Mouse (Mus musculus) midbrain, embryonic 11.5 days (tissue): ENCODE results near the gene Psmd9. TPM values are rescaled to one million over a fixed set of nuclear protein-coding genes. Genes with fewer than 3 reads are reported as not detected.

Experiments used
- ATAC-seq: fragments of 200-750 bp; cut with Nextera tagmentation; 2 replicates; pipeline ENCODE4 v1.8.0; 2017; ENCODE audit warnings: moderate TSS enrichment, moderate library complexity; ENCODE audit not compliant: low FRiP score
- DNase-seq: peaks from one replicate; pipeline ENCODE4 v3.0.0; 2015; ENCODE audit warnings: low spot score; ENCODE audit errors: missing footprints
- H3K27ac ChIP-seq: fragments of 300-500 bp; sonication (generic); 2 replicates; pipeline ENCODE4 v1.5.1; 2014; ENCODE audit warnings: low read depth, low read length
- H3K27me3 ChIP-seq: fragments of 300-500 bp; sonication (generic); 2 replicates; pipeline ENCODE4 v1.6.1; 2014; ENCODE audit warnings: mild to moderate bottlenecking, low read length, moderate library complexity, mixed read lengths; ENCODE audit not compliant: control insufficient read depth, insufficient read depth
- H3K36me3 ChIP-seq: fragments of 300-500 bp; sonication (generic); 2 replicates; pipeline ENCODE4 v1.6.1; 2014; ENCODE audit warnings: mild to moderate bottlenecking, low read length, moderate library complexity, mixed read lengths; ENCODE audit not compliant: control insufficient read depth, insufficient read depth
- H3K4me1 ChIP-seq: fragments of 300-500 bp; sonication (generic); 2 replicates; pipeline ENCODE4 v1.6.1; 2014; ENCODE audit warnings: low read length; ENCODE audit not compliant: control insufficient read depth, insufficient read depth
- H3K4me2 ChIP-seq: fragments of 300-500 bp; sonication (generic); 2 replicates; pipeline ENCODE4 v1.6.1; 2014; ENCODE audit warnings: mild to moderate bottlenecking, moderate library complexity
- H3K4me3 ChIP-seq: fragments of 300-500 bp; sonication (generic); 2 replicates; pipeline ENCODE4 v1.5.1; 2014; ENCODE audit warnings: low read depth, low read length
- H3K9ac ChIP-seq: fragments of 300-500 bp; sonication (generic); 2 replicates; pipeline ENCODE4 v1.6.1; 2014; ENCODE audit warnings: low read length
- H3K9me3 ChIP-seq: fragments of 300-500 bp; sonication (generic); 2 replicates; pipeline ENCODE4 v1.6.1; 2016; ENCODE audit warnings: low read length; ENCODE audit not compliant: control insufficient read depth
- WGBS: fragments of 180-500 bp; shearing (Covaris S2); extraction: QIAGEN DNeasy Blood & Tissue Kit; methylation state at CpG from one replicate; pipeline ENCODE4 v1.1.7; 2014; 5-methylcytosine and 5-hydroxymethylcytosine counted together
- polyA plus RNA-seq: library from polyadenylated mRNA; unstranded; fragments of >200 nt; fragmentation: Nextera tagmentation; extraction: Ambion mirVana; gene quantifications from 2 replicates; pipeline ENCODE4 v1.2.1, GENCODE M21; 2014

Psmd9 gene
- polyA plus RNA-seq, 1 experiment from 2014 or later: 60.7 TPM

GRCm38 (mm10) chr5:123232180-123232579 is 63.0 kb downstream of the Psmd9 start:
- peaks cover 9% of the 10 kb centered on the region; the same call in 1 of the 2 replicates for H3K4me1 ChIP-seq
- no peak overlapping the region for H3K4me3 ChIP-seq
- 95% methylated on average over 2 of the region's 2 CpGs for WGBS

DNA sequence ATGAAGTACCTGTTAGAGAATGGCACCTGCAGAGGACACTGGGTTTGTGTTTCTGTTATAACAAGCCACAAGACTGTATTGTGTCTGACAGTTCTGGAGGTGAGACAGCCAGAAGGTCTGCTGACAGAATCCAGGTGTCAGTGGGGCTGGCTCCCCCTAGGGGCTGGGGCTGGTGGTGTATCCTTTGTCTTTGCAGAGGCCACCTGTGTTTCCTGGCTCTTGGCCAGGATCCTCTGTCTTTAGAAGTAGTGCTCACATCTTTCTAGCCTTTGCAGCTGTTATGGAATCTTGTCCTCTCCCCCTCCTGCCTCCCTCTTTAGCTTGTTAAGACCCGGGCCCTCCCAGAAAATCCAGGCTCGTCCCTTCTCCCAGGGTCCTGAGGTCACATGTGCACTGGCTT is 66.5 kb downstream of the Psmd9 start:
- WGBS: 69% methylated on average over 2 of the region's 2 CpGs
- no peak overlapping the region for H3K4me2 ChIP-seq

More at GRCm38 (mm10) chr5:123232180-123232579, 63.0 kb downstream of the Psmd9 start:
- H3K9me3 ChIP-seq: no peaks in the 10 kb centered on the region
- ATAC-seq (no peak), DNase-seq (no peak)
- no peak overlapping the region for H3K4me2 ChIP-seq
- no peak overlapping the region for H3K9ac ChIP-seq
- no peak overlapping the region for H3K27ac ChIP-seq
- peaks cover 3% of the 10 kb centered on the region; the same call in 1 of the 2 replicates for H3K36me3 ChIP-seq
- no peaks in the 10 kb centered on the region for H3K27me3 ChIP-seq

DNA sequence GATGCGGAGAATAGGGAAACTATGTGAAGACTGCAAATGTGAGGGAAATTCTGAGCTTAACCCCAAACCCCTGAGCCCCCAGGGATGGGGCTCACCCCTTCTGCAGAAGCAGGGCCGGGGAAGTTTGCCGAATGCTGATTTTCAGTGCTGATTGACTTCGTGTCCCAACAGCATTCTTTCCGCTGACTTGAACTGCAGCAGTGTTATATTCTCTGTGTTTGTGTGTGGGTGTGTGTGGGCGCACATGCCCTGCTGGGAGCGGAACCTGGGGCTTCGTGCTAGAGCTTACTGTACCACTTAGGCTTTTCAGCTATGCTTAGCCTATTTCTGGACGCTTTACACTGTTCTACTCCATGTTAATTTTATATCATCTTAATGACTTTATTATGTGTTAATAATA is 67.2 kb downstream of the Psmd9 start:
- H3K9ac ChIP-seq: no peak overlapping the region
- H3K27me3 ChIP-seq: no peaks in the 10 kb centered on the region
- no peaks in the 10 kb centered on the region for H3K4me1 ChIP-seq
- no peaks in the 10 kb centered on the region for H3K9me3 ChIP-seq
- H3K4me3 ChIP-seq: no peak overlapping the region
- DNase-seq (no peak), ATAC-seq (no peak)
- H3K4me2 ChIP-seq: no peak overlapping the region
- 95% methylated on average over 9 of the region's 9 CpGs for WGBS
- peaks cover 10% of the 10 kb centered on the region for H3K36me3 ChIP-seq
- H3K27ac ChIP-seq: no peak overlapping the region

More for the DNA sequence above, 66.5 kb downstream of the Psmd9 start:
- no peak overlapping the region for H3K4me3 ChIP-seq
- H3K27ac ChIP-seq: no peak overlapping the region
- H3K9ac ChIP-seq: no peak overlapping the region
- H3K27me3 ChIP-seq: no peaks in the 10 kb centered on the region
- H3K4me1 ChIP-seq: no peaks in the 10 kb centered on the region
- H3K9me3 ChIP-seq: no peaks in the 10 kb centered on the region
- H3K36me3 ChIP-seq: peaks cover 10% of the 10 kb centered on the region
- DNase-seq (peak; percentile 81), ATAC-seq (no peak)

GRCm38 (mm10) chr5:123239501-123239900 is 70.3 kb downstream of the Psmd9 start:
- no peak for ATAC-seq
- H3K4me3 ChIP-seq: no peak overlapping the region
- no peaks in the 10 kb centered on the region for H3K4me1 ChIP-seq
- H3K27me3 ChIP-seq: no peaks in the 10 kb centered on the region
- no peak overlapping the region for H3K9ac ChIP-seq
- no peaks in the 10 kb centered on the region for H3K9me3 ChIP-seq
- H3K36me3 ChIP-seq: peaks cover 10% of the 10 kb centered on the region
- no peak overlapping the region for H3K4me2 ChIP-seq
- H3K27ac ChIP-seq: no peak overlapping the region
- WGBS: 94% methylated on average over 11 of the region's 11 CpGs
- DNase-seq: peak; percentile 54

- Histone ChIP-seq H3K4me3 (no peak overlapping the region), H3K9me3 (no peaks in the 10 kb centered on the region), H3K4me1 (no peaks in the 10 kb centered on the region), H3K4me2 (no peak overlapping the region), H3K9ac (no peak overlapping the region), H3K27ac (no peak overlapping the region), H3K36me3 (no peaks in the 10 kb centered on the region), H3K27me3 (no peaks in the 10 kb centered on the region)
- ATAC-seq (peak; percentile 59), DNase-seq (peak; percentile 93)
- 23% methylated on average over 4 of the region's 4 CpGs for WGBS
These were observed 76.3 kb downstream of the Psmd9 start for GRCm38 (mm10) chr5:123245518-123245917.

DNA sequence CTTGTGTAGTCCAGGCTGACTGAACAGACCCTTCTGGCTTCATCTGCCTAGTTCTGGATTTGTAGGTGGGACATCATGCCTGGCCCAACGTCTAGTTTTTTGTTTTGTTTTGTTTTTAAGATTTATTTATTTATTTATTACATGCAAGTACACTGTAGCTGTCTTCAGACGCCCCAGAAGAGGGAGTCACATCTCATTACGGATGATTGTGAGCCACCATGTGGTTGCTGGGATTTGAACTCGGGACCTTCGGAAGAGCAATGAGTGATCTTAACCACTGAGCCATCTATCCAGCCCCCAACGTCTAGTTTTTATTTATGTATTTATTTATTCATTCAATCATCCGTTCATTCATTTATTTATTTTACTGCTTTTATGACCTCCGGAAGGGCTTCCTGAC is 82.2 kb downstream of the Psmd9 start:
- peak; percentile 77 for DNase-seq
- 74% methylated on average over 8 of the region's 8 CpGs for WGBS
- no peaks in the 10 kb centered on the region for H3K36me3 ChIP-seq

DNA sequence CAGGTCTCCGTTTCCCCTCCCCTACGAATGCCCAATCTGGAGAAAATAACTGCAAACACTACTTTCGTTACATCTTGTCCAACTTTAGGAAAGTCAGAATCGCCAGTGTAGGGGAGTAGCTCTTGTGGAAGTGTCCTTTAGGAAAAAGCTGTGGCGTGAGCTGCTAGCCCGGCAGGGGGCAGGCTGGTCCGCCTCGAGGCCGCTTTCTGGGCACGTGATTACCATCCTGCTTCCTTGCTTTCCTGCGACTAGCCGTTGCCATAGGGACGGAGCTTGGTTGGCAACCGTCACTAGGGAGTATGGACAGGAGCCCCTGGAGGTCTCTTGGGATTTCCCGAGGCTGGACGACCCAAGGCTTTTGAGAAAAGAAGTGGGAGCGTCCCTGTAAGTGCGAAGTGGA is 82.6 kb downstream of the Psmd9 start, which contains the start of gene Wdr66:
Gene Wdr66 (plus strand): TSS at position 269 of the 400 bp plus-strand sequence.
- Histone ChIP-seq H3K4me2 (peak within 1 kb of the TSS; percentile 35), H3K9ac (no peak within 1 kb of the TSS), H3K27me3 (no peaks in the 10 kb centered on the region), H3K9me3 (no peaks in the 10 kb centered on the region), H3K36me3 (no peaks in the 10 kb centered on the region), H3K4me3 (0 out of 2 replicates have a peak within 1 kb of the TSS, but pooled peaks have one; percentile 13), H3K4me1 (peaks cover 7% of the 10 kb centered on the region; the same call in 1 of the 2 replicates), H3K27ac (no peak within 1 kb of the TSS)
- ATAC-seq: peak; percentile 97
- DNase-seq: peak; percentile 98
- WGBS: 2% methylated on average over 18 of the region's 18 CpGs

More for the DNA sequence above, 82.2 kb downstream of the Psmd9 start:
- Histone ChIP-seq H3K4me2 (no peak overlapping the region), H3K27ac (no peak overlapping the region), H3K9me3 (no peaks in the 10 kb centered on the region), H3K4me1 (peaks cover 7% of the 10 kb centered on the region; the same call in 1 of the 2 replicates), H3K4me3 (no peak overlapping the region), H3K27me3 (no peaks in the 10 kb centered on the region), H3K9ac (no peak overlapping the region)
- ATAC-seq: no peak

GRCm38 (mm10) chr5:123256841-123257755 is 87.9 kb downstream of the Psmd9 start:
- no peaks in the 10 kb centered on the region for H3K9me3 ChIP-seq
- no peak overlapping the region for H3K9ac ChIP-seq
- WGBS: 48% methylated on average over 23 of the region's 23 CpGs
- no peaks in the 10 kb centered on the region for H3K36me3 ChIP-seq
- H3K27ac ChIP-seq: peak overlapping the region; percentile 40; the same call in 1 of the 2 replicates
- peak overlapping the region; percentile 16; the same call in 1 of the 2 replicates for H3K4me2 ChIP-seq
- peaks cover 1% of the 10 kb centered on the region; the same call in 1 of the 2 replicates for H3K4me1 ChIP-seq
- no peaks in the 10 kb centered on the region for H3K27me3 ChIP-seq
- H3K4me3 ChIP-seq: no peak overlapping the region
- ATAC-seq (no peak), DNase-seq (peak; percentile 91)

DNA sequence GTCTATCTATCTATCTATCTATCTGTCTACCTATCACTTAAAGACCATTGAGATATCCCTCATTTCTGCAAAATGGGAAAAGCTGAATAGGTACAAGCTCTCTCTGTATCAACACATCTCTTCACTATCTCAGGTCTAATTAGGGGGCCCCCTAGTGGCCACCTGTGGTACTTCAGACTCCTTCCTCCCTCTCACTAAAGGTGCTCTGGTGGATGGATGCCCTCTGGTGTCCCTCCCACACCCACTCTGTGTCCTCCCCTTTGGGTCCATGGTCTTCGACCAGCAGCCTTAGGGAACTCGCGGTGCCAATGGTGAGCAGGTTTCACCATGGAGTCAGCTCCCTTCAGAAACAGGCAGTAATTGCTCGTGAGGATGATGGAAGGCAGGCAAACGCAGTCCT is 89.8 kb downstream of the Psmd9 start:
- Histone ChIP-seq H3K27ac (no peak overlapping the region), H3K9ac (no peak overlapping the region), H3K4me2 (no peak overlapping the region), H3K4me3 (no peak overlapping the region), H3K9me3 (no peaks in the 10 kb centered on the region), H3K27me3 (no peaks in the 10 kb centered on the region), H3K36me3 (no peaks in the 10 kb centered on the region), H3K4me1 (no peaks in the 10 kb centered on the region)
- ATAC-seq: no peak
- peak; percentile 92 for DNase-seq
- 52% methylated on average over 5 of the region's 5 CpGs for WGBS
